ENCODE assay signal across 9 mouse cellular contexts in the genomic region with DNA sequence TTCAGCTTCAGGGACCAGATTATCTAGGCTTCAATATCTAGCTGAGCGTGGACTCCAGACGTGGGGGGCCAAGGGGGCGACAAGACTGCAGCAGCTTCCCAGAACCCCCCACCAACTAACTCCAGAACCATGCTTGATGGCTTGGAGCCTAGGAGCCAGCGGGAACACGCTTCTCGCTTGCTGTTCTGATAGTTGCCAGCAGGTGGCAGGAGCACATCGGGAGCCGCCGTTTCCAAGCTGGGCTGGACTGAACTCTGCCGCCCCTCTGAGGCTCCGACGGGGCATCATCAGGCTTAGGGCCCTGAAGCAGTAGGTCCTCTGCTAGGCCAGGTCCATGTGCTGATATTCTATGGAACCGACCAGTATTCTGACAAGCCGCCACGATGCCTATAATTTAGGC. TPM values are rescaled to one million over a fixed set of nuclear protein-coding genes. Genes with fewer than 3 reads are reported as not detected.
DNase-seq lines count a peak whose midpoint lies in the region; ATAC-seq and TF ChIP-seq lines count a peak whose summit lies in the region.
"Had no signal": no experiment of that assay in that cellular context is flagged by ENCODE, and none has a peak within 500 bp of the region (broad histone marks: within the 10 kb centered on the region; RNA-seq: fewer than 3 reads in every experiment).

No protein-coding gene starts in this region.

- DNase-seq in G1E (ENCODE audit: low spot score), result peak; percentile 66
- peak; percentile 82 for DNase-seq in cerebellum, adult 11 months
- peak; percentile 84 for DNase-seq in forebrain, embryonic 14.5 days (ENCODE audit: low spot score)
- DNase-seq in heart, postnatal 36 days, result peak; percentile 86 to 92
- peak; percentile 80 to 93 for DNase-seq in layer of hippocampus, adult 2 months (ENCODE audit: low spot score in 2 of 2)
- DNase-seq in ovary, postnatal 10 days (ENCODE audit: low spot score), result peak; percentile 86
- DNase-seq in thymus, adult 2 months, result peak; percentile 73

- H3K27ac ChIP-seq in forebrain, embryonic 14.5 days (ENCODE audit: low read depth, low read length), result no peak overlapping the region
- peak overlapping the region; percentile 75 for H3K27ac ChIP-seq in layer of hippocampus, adult 2 months
- H3K27ac ChIP-seq in lung, embryonic 15.5 days, result peak overlapping the region; percentile 58
- H3K27ac ChIP-seq in thymus, adult 2 months (ENCODE audit: control insufficient read depth, insufficient read depth, low read length), result no peak overlapping the region
- H3K27ac ChIP-seq: midbrain, embryonic 12.5 days had no signal

- TF ChIP-seq POLR2A in thymus, adult 2 months (IDR thresholded peaks at IDR 0.05; ENCODE audit: control insufficient read depth, extremely low read depth, insufficient read depth, low read length, poor library complexity), result no peak

- ATAC-seq in G1E (ENCODE audit: extremely low read depth, insufficient number of reproducible peaks, low FRiP score, poor library complexity, severe bottlenecking), result peak; percentile 18; the same call in 1 of the 2 replicates
- ATAC-seq in forebrain, embryonic 14.5 days, result peak; percentile 52
- peak; percentile 62 for ATAC-seq in lung, embryonic 15.5 days (ENCODE audit: borderline replicate concordance, extremely low read depth, low FRiP score, low TSS enrichment)

- H3K4me1 ChIP-seq in G1E (ENCODE audit: insufficient read depth, low read depth, low read length), result peaks cover 70% of the 10 kb centered on the region
- H3K4me1 ChIP-seq in forebrain, embryonic 14.5 days (ENCODE audit: control insufficient read depth, insufficient read depth, low read length), result no peaks in the 10 kb centered on the region
- peaks cover 28% of the 10 kb centered on the region for H3K4me1 ChIP-seq in lung, embryonic 15.5 days
- H3K4me1 ChIP-seq in thymus, adult 2 months (replicated peaks; ENCODE audit: control insufficient read depth, insufficient read depth, low read length), result no peaks in the 10 kb centered on the region
- H3K4me1 ChIP-seq: midbrain, embryonic 12.5 days had no signal

- H3K9me3 ChIP-seq in G1E (replicated peaks), result no peaks in the 10 kb centered on the region
- no peaks in the 10 kb centered on the region for H3K9me3 ChIP-seq in forebrain, embryonic 14.5 days (replicated peaks; ENCODE audit: control insufficient read depth, low read length)
- H3K9me3 ChIP-seq in lung, embryonic 15.5 days, result no peaks in the 10 kb centered on the region
- H3K9me3 ChIP-seq: midbrain, embryonic 12.5 days had no signal

- intact Hi-C loops in heart, postnatal 36 days (cut with DNase I), result loop anchor here (1.0 to 2.0 kb wide), 3 partner anchors 43 to 223 kb away; partner anchors contain the start of gene Adap1

- H3K9ac ChIP-seq in forebrain, embryonic 14.5 days (ENCODE audit: low read length), result no peak overlapping the region
- no peak overlapping the region for H3K9ac ChIP-seq in lung, embryonic 15.5 days
- H3K9ac ChIP-seq: midbrain, embryonic 12.5 days had no signal

- H3K36me3 ChIP-seq in G1E (replicated peaks), result no peaks in the 10 kb centered on the region
- H3K36me3 ChIP-seq in forebrain, embryonic 14.5 days (ENCODE audit: control insufficient read depth, insufficient read depth, low read length), result no peaks in the 10 kb centered on the region
- H3K36me3 ChIP-seq in lung, embryonic 15.5 days, result no peaks in the 10 kb centered on the region
- no peaks in the 10 kb centered on the region for H3K36me3 ChIP-seq in thymus, adult 2 months (ENCODE audit: control insufficient read depth, insufficient read depth, low read length)
- H3K36me3 ChIP-seq: midbrain, embryonic 12.5 days had no signal

- WGBS in forebrain, embryonic 14.5 days, result 5% methylated on average over 15 of the region's 15 CpGs
- 5% methylated on average over 15 of the region's 15 CpGs for whole genome bisulfite sequencing in lung, embryonic 15.5 days
- WGBS in thymus, adult 2 months, result 6% methylated on average over 15 of the region's 15 CpGs

- no peak overlapping the region for H3K4me3 ChIP-seq in G1E (ENCODE audit: low read depth, low read length)
- H3K4me3 ChIP-seq in forebrain, embryonic 14.5 days (ENCODE audit: low read depth, low read length), result no peak overlapping the region
- no peak overlapping the region for H3K4me3 ChIP-seq in layer of hippocampus, adult 2 months
- no peak overlapping the region for H3K4me3 ChIP-seq in lung, embryonic 15.5 days
- H3K4me3 ChIP-seq in thymus, adult 2 months (ENCODE audit: control insufficient read depth, insufficient read depth, low read length), result no peak overlapping the region
- H3K4me3 ChIP-seq: midbrain, embryonic 12.5 days had no signal

- H3K27me3 ChIP-seq in G1E (ENCODE audit: insufficient read depth, low read length), result peaks cover 42% of the 10 kb centered on the region
- H3K27me3 ChIP-seq in forebrain, embryonic 14.5 days (replicated peaks; ENCODE audit: control insufficient read depth, insufficient read depth, low read length), result no peaks in the 10 kb centered on the region
- no peaks in the 10 kb centered on the region for H3K27me3 ChIP-seq in lung, embryonic 15.5 days
- H3K27me3 ChIP-seq in thymus, adult 2 months (ENCODE audit: control insufficient read depth, insufficient read depth, low read length), result no peaks in the 10 kb centered on the region

- TF ChIP-seq CTCF in G1E (IDR thresholded peaks at IDR 0.05; ENCODE audit: low read depth, low read length), result peak; percentile 86
- TF ChIP-seq CTCF in layer of hippocampus, adult 2 months (conservative IDR thresholded peaks at IDR 0.05), result peak; percentile 99
- TF ChIP-seq CTCF in thymus, adult 2 months (IDR thresholded peaks at IDR 0.05; ENCODE audit: borderline replicate concordance, control insufficient read depth, extremely low read depth, insufficient read depth, low read length, poor library complexity), result peak; percentile 91

- H3K4me2 ChIP-seq in forebrain, embryonic 14.5 days (ENCODE audit: low read length), result no peak overlapping the region
- peak overlapping the region; percentile 17; the same call in 1 of the 2 replicates for H3K4me2 ChIP-seq in lung, embryonic 15.5 days
- H3K4me2 ChIP-seq: midbrain, embryonic 12.5 days had no signal

RNA-seq across cellular contexts. Expression of gene Get4, which starts 30.1 kb away (rescaled TPM):
- total RNA-seq in G1E (2014; fragmentation: Nextera tagmentation) (37.3 and 45.3 TPM in 2 replicates), G1E (2017) (22.3 and 23.9 TPM in 2 replicates)
- polyA plus RNA-seq in G1E (2012), result 68.0 and 71.2 TPM in 2 replicates
- polyA plus RNA-seq in forebrain, embryonic 14.5 days (2014; fragmentation: Nextera tagmentation; extraction: Ambion mirVana), result 114 and 125 TPM in 2 replicates
- total RNA-seq in heart, postnatal 36 days (2021), result 10 to 100 TPM; 44.8 to 47.4 TPM
- total RNA-seq in layer of hippocampus, adult 2 months (2021), result 10 to 100 TPM; 52.5 to 53.8 TPM
- polyA plus RNA-seq in lung, embryonic 15.5 days (2015; fragmentation: Nextera tagmentation; extraction: Ambion mirVana), result 186 TPM in 2 replicates
- 186 and 252 TPM in 2 replicates for polyA plus RNA-seq in thymus, adult 2 months (2012; rRNA removed)

RNA-seq across cellular contexts. Expression of gene Adap1, which starts 43.2 kb away (rescaled TPM):
- total RNA-seq in G1E (2014; fragmentation: Nextera tagmentation), result 1.2 and 2.3 TPM in 2 replicates
- total RNA-seq in G1E (2017), result 1.3 and 1.4 TPM in 2 replicates
- polyA plus RNA-seq in G1E (2012), result 1.7 and 1.8 TPM in 2 replicates
- 12.8 and 21.6 TPM in 2 replicates for polyA plus RNA-seq in forebrain, embryonic 14.5 days (2014; fragmentation: Nextera tagmentation; extraction: Ambion mirVana)
- total RNA-seq in heart, postnatal 36 days (2021), result 1 to 10 TPM; 1.4 to 1.5 TPM
- 100 to 1,000 TPM; 162 to 171 TPM for total RNA-seq in layer of hippocampus, adult 2 months (2021)
- 5.8 and 6.2 TPM in 2 replicates for polyA plus RNA-seq in lung, embryonic 15.5 days (2015; fragmentation: Nextera tagmentation; extraction: Ambion mirVana)
- polyA plus RNA-seq in thymus, adult 2 months (2012; rRNA removed), result 13.1 and 15.5 TPM in 2 replicates

Comparison
In these comparisons a context has a peak if more than half of its experiments do, and no peak if none do; other contexts are left out.
1. H3K27ac ChIP-seq: peak in layer of hippocampus, adult 2 months (single experiment) and lung, embryonic 15.5 days (single experiment); none in forebrain, embryonic 14.5 days (single experiment) and thymus, adult 2 months (single experiment).
2. Peak in every context shown above with its lines, with median percentiles within 50 percentile points of each other: ATAC-seq, DNase-seq and CTCF ChIP-seq.